In genomic region chr17:37249460-37249859, GRCm38 (mm10) we compare ENCODE assay signal across 32 mouse cellular contexts. TPM values are rescaled to one million over a fixed set of nuclear protein-coding genes. Genes with fewer than 3 reads are reported as not detected.
DNase-seq lines count a peak whose midpoint lies in the region; ATAC-seq and TF ChIP-seq lines count a peak whose summit lies in the region.
"Had no signal": no experiment of that assay in that cellular context is flagged by ENCODE, and none has a peak within 500 bp of the region (broad histone marks: within the 10 kb centered on the region; RNA-seq: fewer than 3 reads in every experiment).

No protein-coding gene starts in this region.

- H3K4me3 ChIP-seq in gastrocnemius, adult 2 months: no peak overlapping the region
- no peak overlapping the region for H3K4me3 ChIP-seq in heart, embryonic 12.5 days
- H3K4me3 ChIP-seq in left cerebral cortex, adult 2 months: no peak overlapping the region

- H3K9ac ChIP-seq in heart, embryonic 12.5 days: no peak overlapping the region

- H3K4me1 ChIP-seq in heart, embryonic 12.5 days (replicated peaks): no peaks in the 10 kb centered on the region

- no peak for TF ChIP-seq CTCF in gastrocnemius, adult 2 months (IDR thresholded peaks at IDR 0.05)
- no peak for TF ChIP-seq CTCF in left cerebral cortex, adult 2 months (IDR thresholded peaks at IDR 0.05)

- DNase-seq in 3T3-L1 (ENCODE audit: low read depth, low spot score) (peak; percentile 73), NIH3T3 (ENCODE audit: low read depth) (peak; percentile 34), adipocyte (ENCODE audit: low spot score) (peak; percentile 52)
- DNase-seq in Muller cell, postnatal 12 days (ENCODE audit: inconsistent ontology term): peak; percentile 16
- no peak for DNase-seq in gastrocnemius, adult 2 months
- no peak for DNase-seq in left cerebral cortex, adult 2 months (ENCODE audit: extremely low spot score in 1 of 2, low spot score in 2 of 2)
- no peak for DNase-seq in cerebellum, postnatal 14 days
- DNase-seq: adrenal gland, adult 2 months; adrenal gland, adult 8-10 months; adrenal gland, postnatal 10 days; adrenal gland, postnatal 14 days; adrenal gland, postnatal 25 days; adrenal gland, postnatal 36 days; B cell, adult 2 months; cerebellum, adult 11 months; cerebellum, adult 11-12 months; cerebellum, adult 18-20 months; cerebellum, adult 2 months; cerebellum, adult 8-10 months; cerebellum, adult 9-10 months had no signal

- no peaks in the 10 kb centered on the region for H3K27me3 ChIP-seq in heart, embryonic 12.5 days (replicated peaks)
- H3K27me3 ChIP-seq: CH12.LX, Patski had no signal

- H3K4me2 ChIP-seq in heart, embryonic 12.5 days: no peak overlapping the region

- no peaks in the 10 kb centered on the region for H3K36me3 ChIP-seq in heart, embryonic 12.5 days
- H3K36me3 ChIP-seq: G1E had no signal

- intact Hi-C loops in gastrocnemius, adult 2 months (cut with DNase I): no loop called here
- intact Hi-C loops in left cerebral cortex, adult 2 months (cut with DNase I): no loop called here

- no peak for ATAC-seq in heart, embryonic 12.5 days (ENCODE audit: insufficient number of reproducible peaks, low FRiP score)
- ATAC-seq: activated CD4-positive, CD25-positive, alpha-beta regulatory T cell, adult 4 months; CD4-positive, CD25-positive, alpha-beta regulatory T cell, adult 4 months; Patski had no signal

- no peak overlapping the region for H3K27ac ChIP-seq in gastrocnemius, adult 2 months
- no peak overlapping the region for H3K27ac ChIP-seq in heart, embryonic 12.5 days (ENCODE audit: poor library complexity, severe bottlenecking)
- no peak overlapping the region for H3K27ac ChIP-seq in left cerebral cortex, adult 2 months

- no peaks in the 10 kb centered on the region for H3K9me3 ChIP-seq in heart, embryonic 12.5 days (replicated peaks)
- H3K9me3 ChIP-seq: G1E had no signal

RNA-seq across cellular contexts. Expression of gene Olfr97, which starts 12.3 kb away (rescaled TPM):
- total RNA-seq in gastrocnemius, adult 2 months (2021): not detected
- not detected in 2 replicates for polyA plus RNA-seq in heart, embryonic 12.5 days (2016; fragmentation: Nextera tagmentation; extraction: Ambion mirVana)
- total RNA-seq in left cerebral cortex, adult 2 months (2021): not detected
- total RNA-seq: adrenal gland, adult 18-20 months; adrenal gland, adult 2 months; adrenal gland, adult 8-10 months; adrenal gland, postnatal 10 days; adrenal gland, postnatal 14 days; adrenal gland, postnatal 25 days; adrenal gland, postnatal 36 days; adrenal gland, postnatal 4 days; CH12.LX; ES-E14; MEL had no signal
- polyA plus RNA-seq: activated CD4-positive, CD25-positive, alpha-beta regulatory T cell, adult 4 months; adrenal gland, adult 2 months; brain, embryonic 14.5 days; C2C12; CD4-positive, CD25-positive, alpha-beta regulatory T cell, adult 4 months; cerebellum, adult 2 months; G1E; Patski had no signal

RNA-seq across cellular contexts. Expression of gene Olfr98, which starts 14.1 kb away (rescaled TPM):
- total RNA-seq in gastrocnemius, adult 2 months (2021): not detected
- not detected in 2 replicates for polyA plus RNA-seq in heart, embryonic 12.5 days (2016; fragmentation: Nextera tagmentation; extraction: Ambion mirVana)
- total RNA-seq in left cerebral cortex, adult 2 months (2021): not detected
- total RNA-seq: adrenal gland, adult 18-20 months; adrenal gland, adult 2 months; adrenal gland, adult 8-10 months; adrenal gland, postnatal 10 days; adrenal gland, postnatal 14 days; adrenal gland, postnatal 25 days; adrenal gland, postnatal 36 days; adrenal gland, postnatal 4 days; ES-E14; G1E; MEL had no signal
- polyA plus RNA-seq: adrenal gland, adult 2 months; brain, embryonic 14.5 days; C2C12; CD4-positive, CD25-positive, alpha-beta regulatory T cell, adult 4 months; cerebellum, adult 2 months; G1E; Patski had no signal

RNA-seq across cellular contexts. Expression of gene H2-M3, which starts 20.6 kb away (rescaled TPM):
- 1 to 10 TPM in 1 of 2 experiments, under 1 TPM in 1; 0.77 to 1.6 TPM for total RNA-seq in gastrocnemius, adult 2 months (2021)
- polyA plus RNA-seq in heart, embryonic 12.5 days (2016; fragmentation: Nextera tagmentation; extraction: Ambion mirVana): 0.57 and 0.74 TPM in 2 replicates
- total RNA-seq in left cerebral cortex, adult 2 months (2021): 1 to 10 TPM; 3.1 to 3.6 TPM
- total RNA-seq: G1E had no signal
- polyA plus RNA-seq: G1E had no signal

RNA-seq across cellular contexts. Expression of gene Olfr96, which starts 29.5 kb away (rescaled TPM):
- total RNA-seq in gastrocnemius, adult 2 months (2021): not detected
- not detected in 2 replicates for polyA plus RNA-seq in heart, embryonic 12.5 days (2016; fragmentation: Nextera tagmentation; extraction: Ambion mirVana)
- total RNA-seq in left cerebral cortex, adult 2 months (2021): not detected
- total RNA-seq: adrenal gland, adult 18-20 months; adrenal gland, adult 2 months; adrenal gland, adult 8-10 months; adrenal gland, postnatal 10 days; adrenal gland, postnatal 14 days; adrenal gland, postnatal 25 days; adrenal gland, postnatal 36 days; adrenal gland, postnatal 4 days; CH12.LX; ES-E14; G1E; MEL had no signal
- polyA plus RNA-seq: activated CD4-positive, CD25-positive, alpha-beta regulatory T cell, adult 4 months; adrenal gland, adult 2 months; brain, embryonic 14.5 days; C2C12; CD4-positive, CD25-positive, alpha-beta regulatory T cell, adult 4 months; cerebellum, adult 2 months; G1E; Patski had no signal

RNA-seq across cellular contexts. Expression of gene Olfr99, which starts 33.8 kb away (rescaled TPM):
- total RNA-seq in gastrocnemius, adult 2 months (2021): not detected
- polyA plus RNA-seq in heart, embryonic 12.5 days (2016; fragmentation: Nextera tagmentation; extraction: Ambion mirVana): not detected in 2 replicates
- total RNA-seq in left cerebral cortex, adult 2 months (2021): not detected
- total RNA-seq: adrenal gland, adult 18-20 months; adrenal gland, adult 2 months; adrenal gland, adult 8-10 months; adrenal gland, postnatal 10 days; adrenal gland, postnatal 14 days; adrenal gland, postnatal 25 days; adrenal gland, postnatal 36 days; adrenal gland, postnatal 4 days; ES-E14; G1E; MEL had no signal
- polyA plus RNA-seq: adrenal gland, adult 2 months; brain, embryonic 14.5 days; C2C12; cerebellum, adult 2 months; G1E had no signal

Comparison
In these comparisons a context has a peak if more than half of its experiments do, and no peak if none do; other contexts are left out.
1. DNase-seq: peak in 3T3-L1 (single experiment), Muller cell, postnatal 12 days (single experiment), NIH3T3 (single experiment) and adipocyte (single experiment); none in gastrocnemius, adult 2 months (single experiment), left cerebral cortex, adult 2 months (0 of 2) and cerebellum, postnatal 14 days (0 of 2).